Mouse (Mus musculus): Measurements from ENCODE around the gene Mfsd13b.

Mfsd13b gene

GRCm38 (mm10) chr7:121044251-121044650 is 61.9 kb downstream of the Mfsd13b start:
- Histone ChIP-seq H3K36me3 (ENCODE audit: control insufficient read depth, insufficient read depth, low read length, poor library complexity, severe bottlenecking) (no peaks in the 10 kb centered on the region; the same call in 1 of the 2 replicates), H3K27me3 (ENCODE audit: control insufficient read depth, insufficient read depth, low read length, poor library complexity, severe bottlenecking) (no peaks in the 10 kb centered on the region)
- no peak for DNase-seq (ENCODE audit: low read depth, low spot score)

- no peak for DNase-seq (ENCODE audit: low read depth, low spot score)
- Histone ChIP-seq H3K27me3 (ENCODE audit: control insufficient read depth, insufficient read depth, low read length, poor library complexity, severe bottlenecking) (no peaks in the 10 kb centered on the region), H3K36me3 (ENCODE audit: control insufficient read depth, insufficient read depth, low read length, poor library complexity, severe bottlenecking) (no peaks in the 10 kb centered on the region; the same call in 1 of the 2 replicates)
Observed at GRCm38 (mm10) chr7:121045671-121046453, 63.6 kb downstream of the Mfsd13b start.

- H3K27me3 ChIP-seq (ENCODE audit: control insufficient read depth, insufficient read depth, low read length, poor library complexity, severe bottlenecking), result no peaks in the 10 kb centered on the region
- no peaks in the 10 kb centered on the region; the same call in none of the 2 replicates for H3K36me3 ChIP-seq (ENCODE audit: control insufficient read depth, insufficient read depth, low read length, poor library complexity, severe bottlenecking)
- no peak for DNase-seq (ENCODE audit: low read depth, low spot score)
Observed at GRCm38 (mm10) chr7:121047624-121048023, 65.3 kb downstream of the Mfsd13b start.

GRCm38 (mm10) chr7:121053071-121053470 is 70.8 kb downstream of the Mfsd13b start:
- H3K27me3 ChIP-seq (ENCODE audit: control insufficient read depth, insufficient read depth, low read length, poor library complexity, severe bottlenecking), result no peaks in the 10 kb centered on the region; the same call in 1 of the 2 replicates
- peaks cover 10% of the 10 kb centered on the region for H3K36me3 ChIP-seq (ENCODE audit: control insufficient read depth, insufficient read depth, low read length, poor library complexity, severe bottlenecking)
- DNase-seq (ENCODE audit: low read depth, low spot score), result no peak

- no peaks in the 10 kb centered on the region for H3K27me3 ChIP-seq (ENCODE audit: control insufficient read depth, insufficient read depth, low read length, poor library complexity, severe bottlenecking)
- H3K36me3 ChIP-seq (ENCODE audit: control insufficient read depth, insufficient read depth, low read length, poor library complexity, severe bottlenecking), result peaks cover 7% of the 10 kb centered on the region
- no peak for DNase-seq (ENCODE audit: low read depth, low spot score)
Observed at GRCm38 (mm10) chr7:121059477-121060218, 77.3 kb downstream of the Mfsd13b start.

- Histone ChIP-seq H3K27me3 (ENCODE audit: control insufficient read depth, insufficient read depth, low read length, poor library complexity, severe bottlenecking) (no peaks in the 10 kb centered on the region), H3K36me3 (ENCODE audit: control insufficient read depth, insufficient read depth, low read length, poor library complexity, severe bottlenecking) (0 out of 2 replicates have a peak, but pooled peaks cover 2% of the 10 kb centered on the region)
- DNase-seq (ENCODE audit: low read depth, low spot score), result peak; percentile 36
Observed at GRCm38 (mm10) chr7:121064309-121064708, 82.0 kb downstream of the Mfsd13b start.
